Mouse (Mus musculus) CH12.LX (cell line): ENCODE results near the gene Siglech. TPM values are rescaled to one million over a fixed set of nuclear protein-coding genes. Genes with fewer than 3 reads are reported as not detected.

Experiments used
- DNase-seq: peaks from one replicate; pipeline ENCODE4 v3.0.0-alpha.2; 2013; ENCODE audit errors: extremely low read depth
- H3K27ac ChIP-seq: 2 replicates; pipeline ENCODE4 v1.5.1; 2012; ENCODE audit warnings: low read depth, mild to moderate bottlenecking, control low read depth, moderate library complexity; ENCODE audit not compliant: insufficient read depth
- H3K27me3 ChIP-seq: replicated peaks from 2 replicates; pipeline ENCODE3; 2012; ENCODE audit warnings: inconsistent platforms
- H3K36me3 ChIP-seq, 2 experiments: replicated peaks in 1 of 2; 2 replicates each; pipeline versions ENCODE3 to v1.6.1; 2012; ENCODE audit warnings: inconsistent platforms in 1 of 2, low read length in 1 of 2, mild to moderate bottlenecking in 1 of 2, mixed read lengths in 1 of 2, moderate library complexity in 1 of 2; ENCODE audit not compliant: control insufficient read depth in 1 of 2, insufficient read depth in 1 of 2
- H3K4me1 ChIP-seq, 2 experiments: 2 replicates each; pipeline ENCODE4 v1.6.1; 2012; ENCODE audit warnings: inconsistent platforms in 1 of 2, moderate library complexity in 1 of 2; ENCODE audit not compliant: insufficient read depth in 2 of 2, control insufficient read depth in 1 of 2
- H3K4me2 ChIP-seq: 2 replicates; pipeline ENCODE4 v1.6.1; 2012; ENCODE audit warnings: low read depth, mild to moderate bottlenecking, control low read depth; ENCODE audit not compliant: poor library complexity, insufficient read depth, severe bottlenecking
- H3K4me3 ChIP-seq, 3 experiments: fragments of 150-350 bp in 1 of 3; sonication (generic) in 1 of 3; replicated peaks in 1 of 3; 2 replicates each; pipeline versions ENCODE3 to v1.5.1; 2011 to 2012; ENCODE audit warnings: low read depth in 2 of 3, low read length in 2 of 3, mild to moderate bottlenecking in 2 of 3, moderate library complexity in 2 of 3, control low read depth in 1 of 3, improper control_type of control experiment in 1 of 3, inconsistent platforms in 1 of 3, mixed read lengths in 1 of 3; ENCODE audit not compliant: poor library complexity in 1 of 3
- H3K79me2 ChIP-seq: replicated peaks from 2 replicates; pipeline ENCODE4 v1.6.1; 2012; ENCODE audit warnings: mild to moderate bottlenecking, moderate library complexity; ENCODE audit not compliant: control insufficient read depth, poor library complexity, insufficient read depth, severe bottlenecking; ENCODE audit errors: extremely low read depth
- H3K9ac ChIP-seq: 2 replicates; pipeline ENCODE4 v1.6.1; 2012; ENCODE audit warnings: low read depth, mild to moderate bottlenecking, control low read depth, moderate library complexity; ENCODE audit not compliant: insufficient read depth
- H3K9me3 ChIP-seq: replicated peaks from 2 replicates; pipeline ENCODE3; 2012; ENCODE audit warnings: low read length, inconsistent platforms, mixed read lengths
- BHLHE40 ChIP-seq: IDR thresholded peaks from 2 replicates; pipeline ENCODE4 v1.6.1; 2011; ENCODE audit warnings: mild to moderate bottlenecking, low read depth, low read length, improper control_type of control experiment
- CHD1 ChIP-seq: IDR thresholded peaks from 2 replicates; pipeline ENCODE4 v1.6.1; 2012; ENCODE audit warnings: low read depth, low read length, improper control_type of control experiment, inconsistent platforms
- CHD2 ChIP-seq: IDR thresholded peaks from 2 replicates; pipeline ENCODE4 v1.6.1; 2011; ENCODE audit warnings: low read length, improper control_type of control experiment
- E2F4 ChIP-seq: IDR thresholded peaks from 2 replicates; pipeline ENCODE4 v1.6.1; 2011; ENCODE audit warnings: low read depth, low read length, improper control_type of control experiment; ENCODE audit not compliant: insufficient replicate concordance
- ELF1 ChIP-seq: IDR thresholded peaks from 2 replicates; pipeline ENCODE4 v1.6.1; 2014; ENCODE audit warnings: low read depth, mild to moderate bottlenecking, inconsistent platforms, low read length, improper control_type of control experiment
- EP300 ChIP-seq: IDR thresholded peaks from 2 replicates; pipeline ENCODE4 v1.6.1; 2011; ENCODE audit warnings: low read length, improper control_type of control experiment
- ETS1 ChIP-seq: conservative IDR thresholded peaks from 2 replicates; pipeline ENCODE4 v1.6.1; 2012; ENCODE audit warnings: low read depth, mild to moderate bottlenecking, inconsistent platforms, low read length, improper control_type of control experiment, moderate library complexity
- HCFC1 ChIP-seq: IDR thresholded peaks from 2 replicates; pipeline ENCODE4 v1.6.1; 2012; ENCODE audit warnings: low read depth, mild to moderate bottlenecking, inconsistent platforms, low read length, improper control_type of control experiment
- IRF4 ChIP-seq: IDR thresholded peaks from 2 replicates; pipeline ENCODE4 v1.6.1; 2014; ENCODE audit warnings: low read depth, mild to moderate bottlenecking, inconsistent platforms, low read length, improper control_type of control experiment
- JUN ChIP-seq: IDR thresholded peaks from 2 replicates; pipeline ENCODE4 v1.6.1; 2011; ENCODE audit warnings: low read depth, mild to moderate bottlenecking, low read length, improper control_type of control experiment, moderate library complexity; ENCODE audit not compliant: insufficient read depth
- JUND ChIP-seq: conservative IDR thresholded peaks from 2 replicates; pipeline ENCODE4 v1.6.1; 2011; ENCODE audit warnings: low read depth, low read length, improper control_type of control experiment
- KAT2A ChIP-seq: IDR thresholded peaks from 2 replicates; pipeline ENCODE4 v1.6.1; 2012; ENCODE audit warnings: low read length, improper control_type of control experiment, inconsistent platforms; ENCODE audit not compliant: insufficient replicate concordance
- MAFK ChIP-seq: IDR thresholded peaks from 2 replicates; pipeline ENCODE4 v1.6.1; 2011; ENCODE audit warnings: low read length, improper control_type of control experiment; ENCODE audit not compliant: insufficient replicate concordance
- MAX ChIP-seq: IDR thresholded peaks from 2 replicates; pipeline ENCODE4 v1.6.1; 2011; ENCODE audit warnings: low read length, improper control_type of control experiment
- MEF2A ChIP-seq: IDR thresholded peaks from 2 replicates; pipeline ENCODE4 v1.6.1; 2014; ENCODE audit warnings: low read depth, mild to moderate bottlenecking, inconsistent platforms, low read length, improper control_type of control experiment, borderline replicate concordance
- MXI1 ChIP-seq: IDR thresholded peaks from 2 replicates; pipeline ENCODE4 v1.6.1; 2011; ENCODE audit warnings: mild to moderate bottlenecking, low read depth, low read length, improper control_type of control experiment
- MYC ChIP-seq: IDR thresholded peaks from 2 replicates; pipeline ENCODE4 v1.6.1; 2011; ENCODE audit warnings: low read depth, mild to moderate bottlenecking, improper control_type of control experiment, low read length
- NRF1 ChIP-seq: IDR thresholded peaks from 2 replicates; pipeline ENCODE4 v1.6.1; 2014; ENCODE audit warnings: low read depth, mild to moderate bottlenecking, inconsistent platforms, low read length, improper control_type of control experiment, moderate library complexity
- POLR2A ChIP-seq: IDR thresholded peaks from 2 replicates; pipeline ENCODE4 v1.6.1; 2011; ENCODE audit warnings: low read depth, mild to moderate bottlenecking, improper control_type of control experiment, low read length
- POLR2AphosphoS2 ChIP-seq: IDR thresholded peaks from 2 replicates; pipeline ENCODE4 v1.6.1; 2011; ENCODE audit warnings: low read depth, low read length, improper control_type of control experiment
- RCOR1 ChIP-seq: conservative IDR thresholded peaks from 2 replicates; pipeline ENCODE4 v1.6.1; 2012; ENCODE audit warnings: low read depth, mild to moderate bottlenecking, inconsistent platforms, low read length, improper control_type of control experiment
- SIN3A ChIP-seq: IDR thresholded peaks from 2 replicates; pipeline ENCODE4 v1.6.1; 2012; ENCODE audit warnings: low read length, improper control_type of control experiment, inconsistent platforms
- SMC3 ChIP-seq: IDR thresholded peaks from 2 replicates; pipeline ENCODE4 v1.6.1; 2011; ENCODE audit warnings: low read depth, low read length, improper control_type of control experiment
- TCF12 ChIP-seq: IDR thresholded peaks from 2 replicates; pipeline ENCODE4 v1.6.1; 2014; ENCODE audit warnings: low read depth, mild to moderate bottlenecking, inconsistent platforms, low read length, improper control_type of control experiment
- USF1 ChIP-seq: IDR thresholded peaks from 2 replicates; pipeline ENCODE4 v1.6.1; 2014; ENCODE audit warnings: low read depth, mild to moderate bottlenecking, inconsistent platforms, low read length, improper control_type of control experiment
- USF2 ChIP-seq: conservative IDR thresholded peaks from 2 replicates; pipeline ENCODE4 v1.6.1; 2011; ENCODE audit warnings: low read depth, low read length, improper control_type of control experiment
- ZC3H11A ChIP-seq: IDR thresholded peaks from 2 replicates; pipeline ENCODE4 v1.6.1; 2012; ENCODE audit warnings: low read depth, mild to moderate bottlenecking, inconsistent platforms, low read length, improper control_type of control experiment
- ZMIZ1 ChIP-seq: IDR thresholded peaks from 2 replicates; pipeline ENCODE4 v1.6.1; 2012; ENCODE audit warnings: low read depth, mild to moderate bottlenecking, inconsistent platforms, low read length, improper control_type of control experiment
- ZNF384 ChIP-seq: IDR thresholded peaks from 2 replicates; pipeline ENCODE4 v1.6.1; 2012; ENCODE audit warnings: low read depth, low read length, improper control_type of control experiment, inconsistent platforms
- dilution Hi-C: fragments of 300-500 bp; cut with MboI; formaldehyde crosslinking; loops from 2 replicates; pipeline ENCODE4 v1.14.3; 2020; ENCODE audit warnings: low sequenced_read_pairs; ENCODE audit not compliant: extremely low pct_unique_long_range_greater_than_20kb, extremely low pct_ligation_motif_present
- in situ Hi-C: fragments of 300-500 bp; cut with MboI; formaldehyde crosslinking; loops from 3 replicates; pipeline ENCODE4 v1.14.3; 2019; ENCODE audit warnings: low sequenced_read_pairs, low pct_ligation_motif_present, low pct_unique_long_range_greater_than_20kb, mixed read lengths
- polyA plus RNA-seq: library from polyadenylated mRNA; unstranded; fragments of >175 nt; gene quantifications from 2 replicates; pipeline ENCODE4 v1.2.1, GENCODE M21; 2012; ENCODE audit warnings: low read depth; ENCODE audit not compliant: insufficient read length
- total RNA-seq, 2 experiments: library from RNA; depleted of rRNA; stranded (reverse); fragments of 300-350 nt in 1 of 2; fragments of >200 nt in 1 of 2; gene quantifications; 2 replicates each; pipeline ENCODE4 v1.2.3; 2012 to 2014

Siglech gene
- total and polyA plus RNA-seq, 3 experiments, result 0.35 to 0.66 TPM; not detected in 1

DNA sequence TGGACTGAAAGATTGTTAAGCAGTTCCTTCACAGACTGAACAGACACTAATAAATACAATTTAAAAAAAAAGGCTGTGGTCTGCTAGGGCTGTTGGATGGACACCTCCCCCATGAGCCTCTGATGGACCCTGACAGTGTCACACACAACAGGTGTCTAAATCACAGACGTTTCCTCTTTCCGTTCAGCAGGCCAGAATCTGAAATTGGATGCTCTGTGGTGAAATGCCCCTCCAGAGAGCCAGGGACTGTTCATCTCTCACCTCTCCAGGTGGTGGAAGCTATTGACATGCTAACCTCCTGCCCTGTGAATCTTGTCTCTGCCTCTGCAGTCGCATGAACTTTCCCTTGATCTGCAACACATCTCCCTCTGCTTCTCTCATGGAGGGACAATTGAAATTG is 14.5 kb downstream of the Siglech start:
- peak; percentile 60 for DNase-seq
- Histone ChIP-seq H3K4me3 (no peak overlapping the region), H3K27ac (no peak overlapping the region), H3K4me1 (peaks cover 11 to 62% of the 10 kb centered on the region in 2 experiments), H3K27me3 (no peaks in the 10 kb centered on the region), H3K79me2 (no peaks in the 10 kb centered on the region), H3K9ac (no peak overlapping the region)
- in situ Hi-C loops, result no loop called here
- TF ChIP-seq USF1, result no peak
- TF ChIP-seq CHD1, result no peak
- no peak for TF ChIP-seq MAX
- no peak for TF ChIP-seq ZC3H11A
- TF ChIP-seq SIN3A, result no peak
- TF ChIP-seq MEF2A, result no peak
- TF ChIP-seq TCF12, result peak; percentile 41; the same call in 1 of the 2 replicates
- peak; percentile 49; the same call in 1 of the 2 replicates for TF ChIP-seq ZNF384
- TF ChIP-seq RCOR1, result no peak
- no peak for TF ChIP-seq JUN
- no peak for TF ChIP-seq MYC
- no peak for TF ChIP-seq SMC3
- TF ChIP-seq ETS1, result peak; percentile 21; the same call in 1 of the 2 replicates
- TF ChIP-seq ELF1, result no peak
- peak; percentile 72 for TF ChIP-seq EP300
- TF ChIP-seq USF2, result no peak
- TF ChIP-seq POLR2AphosphoS2, result no peak
- TF ChIP-seq, all 38 proteins: peak for 4
- dilution Hi-C loops, result no loop called here
- Histone ChIP-seq H3K36me3 (no peaks in the 10 kb centered on the region), H3K4me2 (no peak overlapping the region), H3K9me3 (no peaks in the 10 kb centered on the region)

DNA sequence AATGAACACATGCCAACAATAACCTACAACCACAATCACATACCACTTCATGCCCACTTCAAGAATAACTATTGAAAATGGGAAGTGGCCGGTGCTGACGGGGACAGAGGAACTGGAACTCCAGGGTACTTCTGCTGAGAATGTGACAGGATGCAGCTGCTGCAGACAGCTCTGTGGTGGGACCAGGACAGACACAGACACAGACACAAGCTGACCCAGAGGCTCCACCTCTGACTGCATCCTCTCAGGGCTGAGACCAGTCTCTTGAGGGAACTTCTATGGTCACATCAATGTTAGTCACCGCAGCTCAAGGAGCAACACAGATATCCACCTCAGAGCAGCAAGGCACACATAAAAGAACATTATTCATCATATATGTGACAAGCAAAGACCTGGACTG is 16.6 kb downstream of the Siglech start:
- peak; percentile 84 for DNase-seq
- peak overlapping the region; percentile 36 for H3K27ac ChIP-seq
- H3K4me1 ChIP-seq, result peaks cover 11 to 55% of the 10 kb centered on the region in 2 experiments
- peak overlapping the region in 2 of 3 experiments; percentile 2 to 20 for H3K4me3 ChIP-seq
- no peak overlapping the region for H3K9ac ChIP-seq
- no peaks in the 10 kb centered on the region for H3K79me2 ChIP-seq
- H3K27me3 ChIP-seq, result no peaks in the 10 kb centered on the region
- TF ChIP-seq E2F4 (no peak), MAFK (no peak), JUND (0 out of 2 replicates have a peak, but pooled peaks have one; percentile 8), USF1 (no peak), SIN3A (no peak), TCF12 (peak; percentile 84), BHLHE40 (peak; percentile 86), EP300 (peak; percentile 91), IRF4 (peak; percentile 84), ETS1 (peak; percentile 89), NRF1 (no peak), MAX (0 out of 2 replicates have a peak, but pooled peaks have one; percentile 13), ZMIZ1 (no peak), HCFC1 (no peak), RCOR1 (0 out of 2 replicates have a peak, but pooled peaks have one; percentile 53), ELF1 (peak; percentile 72), CHD2 (peak; percentile 51; the same call in 1 of the 2 replicates), POLR2A (peak; percentile 53; the same call in 1 of the 2 replicates), MXI1 (peak; percentile 43; the same call in 1 of the 2 replicates), KAT2A (no peak), MEF2A (peak; percentile 67)
- dilution Hi-C loops (no loop called here), in situ Hi-C loops (no loop called here)
- no peaks in the 10 kb centered on the region for H3K36me3 ChIP-seq
- peak overlapping the region; percentile 47 for H3K4me2 ChIP-seq
- H3K9me3 ChIP-seq, result no peaks in the 10 kb centered on the region
